Mouse (Mus musculus) heart, adult 9 months (tissue): ENCODE data around the gene Gm20894.
"Not testable (repeated sequence)": the region's sequence is repeated elsewhere in the genome, so short reads cannot be mapped to it uniquely, and the experiment has no call there.

Experiments used
- DNase-seq, 2 experiments: peaks; one replicate each; pipeline ENCODE4 v3.0.0; 2022; ENCODE audit warnings: low spot score in 2 of 2

Gm20894 gene

GRCm38 (mm10) chrY:28271412-28271811, at the start of gene Gm20894:
TSS of gene Gm20894 (minus strand) at chrY:28271512.
- DNase-seq, result not testable (repeated sequence)
